Mouse (Mus musculus) urinary bladder, postnatal 25 days (tissue): Measurements from ENCODE around the gene Ulk4.
"Not testable (repeated sequence)": the region's sequence is repeated elsewhere in the genome, so short reads cannot be mapped to it uniquely, and the experiment has no call there.

Experiments
- DNase-seq: peaks from one replicate; pipeline ENCODE4 v3.0.0; 2022; ENCODE audit warnings: low spot score

The Ulk4 gene

GRCm38 (mm10) chr9:121064606-121065355, 212.2 kb downstream of the Ulk4 start:
- no peak for DNase-seq

GRCm38 (mm10) chr9:121062671-121063070, 214.3 kb downstream of the Ulk4 start:
- DNase-seq: no peak

- no peak for DNase-seq
Observed at GRCm38 (mm10) chr9:121061820-121062623, 215.0 kb downstream of the Ulk4 start.

GRCm38 (mm10) chr9:121060331-121060730, 216.7 kb downstream of the Ulk4 start:
- DNase-seq: no peak

- no peak for DNase-seq
Observed at GRCm38 (mm10) chr9:121059286-121059685, 217.7 kb downstream of the Ulk4 start.

- no peak for DNase-seq
Observed at GRCm38 (mm10) chr9:121058538-121058937, 218.5 kb downstream of the Ulk4 start.

GRCm38 (mm10) chr9:121058116-121058515, 218.9 kb downstream of the Ulk4 start:
- no peak for DNase-seq

- DNase-seq: no peak
Observed at GRCm38 (mm10) chr9:121057401-121057800, 219.6 kb downstream of the Ulk4 start.

GRCm38 (mm10) chr9:121056526-121056925, 220.5 kb downstream of the Ulk4 start:
- DNase-seq: no peak

- no peak for DNase-seq
Observed at GRCm38 (mm10) chr9:121056036-121056435, 221.0 kb downstream of the Ulk4 start.

- not testable (repeated sequence) for DNase-seq
Observed at GRCm38 (mm10) chr9:121045657-121046056, 231.3 kb downstream of the Ulk4 start.

- DNase-seq: no peak
Observed at GRCm38 (mm10) chr9:121044471-121045206, 232.4 kb downstream of the Ulk4 start.

- no peak for DNase-seq
Observed at GRCm38 (mm10) chr9:121043021-121043420, 234.0 kb downstream of the Ulk4 start.

- DNase-seq: no peak
Observed at GRCm38 (mm10) chr9:121038396-121038795, 238.6 kb downstream of the Ulk4 start.

GRCm38 (mm10) chr9:121037975-121038374, 239.0 kb downstream of the Ulk4 start:
- DNase-seq: no peak

GRCm38 (mm10) chr9:121035296-121035695, 241.7 kb downstream of the Ulk4 start:
- no peak for DNase-seq

- DNase-seq: no peak
Observed at GRCm38 (mm10) chr9:121033596-121033995, 243.4 kb downstream of the Ulk4 start.

GRCm38 (mm10) chr9:121032322-121032964, 244.6 kb downstream of the Ulk4 start:
- no peak for DNase-seq

- DNase-seq: no peak
Observed at GRCm38 (mm10) chr9:121030949-121031348, 246.0 kb downstream of the Ulk4 start.

- no peak for DNase-seq
Observed at GRCm38 (mm10) chr9:121029786-121030185, 247.2 kb downstream of the Ulk4 start.

GRCm38 (mm10) chr9:121023526-121024264, 253.3 kb downstream of the Ulk4 start:
- DNase-seq: no peak
